Comparison of ENCODE assay signal across 8 mouse cellular contexts in the genomic region with DNA sequence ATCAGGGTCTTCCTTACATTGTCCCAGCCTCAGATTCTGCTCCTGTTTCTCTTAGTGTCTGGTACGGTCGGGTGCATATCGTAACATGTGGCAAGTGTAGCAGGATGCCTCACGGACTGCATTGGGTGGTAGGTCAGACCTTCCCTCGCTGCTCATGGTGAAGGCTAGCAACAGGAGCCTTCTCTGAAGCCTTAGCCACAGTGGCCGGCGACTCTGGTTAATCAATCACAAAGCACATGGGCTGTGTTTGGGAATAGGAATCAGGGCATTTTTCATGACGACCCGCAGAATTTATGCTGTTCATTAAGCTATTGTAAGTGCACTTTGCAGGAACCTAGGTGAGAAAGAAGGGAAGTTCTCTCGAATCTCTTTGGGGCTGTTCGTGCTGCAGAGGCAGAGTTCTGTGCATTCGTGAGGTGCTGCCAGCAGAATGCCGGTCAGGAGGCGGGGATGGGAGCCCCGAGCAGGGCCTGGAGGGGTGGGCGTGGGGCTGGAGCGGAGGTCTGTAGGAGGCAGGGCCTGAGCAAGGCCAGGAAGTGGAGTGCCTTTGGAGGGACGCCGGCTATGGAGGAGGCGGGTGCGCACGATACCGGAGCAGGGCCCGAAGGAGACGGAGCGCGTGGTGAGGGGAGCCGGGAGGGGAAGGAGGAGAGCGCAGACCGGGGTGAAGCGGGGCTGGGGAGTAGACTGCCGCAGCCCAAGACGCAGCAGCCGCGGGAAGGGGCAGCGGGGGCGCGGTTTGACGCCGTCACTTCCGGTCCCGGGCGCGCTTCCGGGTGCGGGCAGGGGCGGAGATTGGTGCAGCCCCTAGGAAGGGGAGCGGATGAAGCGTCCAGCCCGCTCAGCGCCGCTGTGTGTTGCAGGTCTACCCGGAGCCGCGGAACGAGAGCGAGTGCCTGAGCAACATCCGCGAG. TPM values are rescaled to one million over a fixed set of nuclear protein-coding genes. Genes with fewer than 3 reads are reported as not detected.
DNase-seq lines count a peak whose midpoint lies in the region; ATAC-seq and TF ChIP-seq lines count a peak whose summit lies in the region.

No protein-coding gene starts in this region.

- peak overlapping the region; percentile 99 for H3K4me3 ChIP-seq in G1E (ENCODE audit: low read depth, low read length)
- peak overlapping the region; percentile 73 for H3K4me3 ChIP-seq in forebrain, embryonic 15.5 days
- H3K4me3 ChIP-seq in neural tube, embryonic 14.5 days (ENCODE audit: low read depth, low read length) = peak overlapping the region; percentile 86

- DNase-seq in G1E (ENCODE audit: low spot score) = peak; percentile 92
- DNase-seq in cerebellum, adult 11-12 months = peak; percentile 88
- DNase-seq in heart, postnatal 25 days (ENCODE audit: low spot score) = peak; percentile 85
- DNase-seq in layer of hippocampus, adult 18-20 months (ENCODE audit: low spot score in 2 of 2) = peak; percentile 88 to 90
- peak; percentile 91 to 92 for DNase-seq in lung, adult 18-20 months
- DNase-seq in testis, postnatal 10 days (ENCODE audit: low spot score) = peak; percentile 96

- TF ChIP-seq CTCF in G1E (IDR thresholded peaks at IDR 0.05; ENCODE audit: low read depth, low read length) = no peak

- peaks cover 38% of the 10 kb centered on the region for H3K4me1 ChIP-seq in G1E (ENCODE audit: insufficient read depth, low read depth, low read length)
- peaks cover 29% of the 10 kb centered on the region for H3K4me1 ChIP-seq in forebrain, embryonic 15.5 days
- peaks cover 14% of the 10 kb centered on the region for H3K4me1 ChIP-seq in neural tube, embryonic 14.5 days (ENCODE audit: control insufficient read depth, insufficient read depth, low read length)

- whole genome bisulfite sequencing in forebrain, embryonic 15.5 days = 2% methylated on average over 59 of the region's 59 CpGs
- WGBS in neural tube, embryonic 14.5 days = 3% methylated on average over 53 of the region's 59 CpGs

- H3K9me3 ChIP-seq in G1E (replicated peaks) = no peaks in the 10 kb centered on the region
- no peaks in the 10 kb centered on the region for H3K9me3 ChIP-seq in forebrain, embryonic 15.5 days
- no peaks in the 10 kb centered on the region for H3K9me3 ChIP-seq in neural tube, embryonic 14.5 days (ENCODE audit: control insufficient read depth, low read length)

- peak; percentile 77 for ATAC-seq in G1E (ENCODE audit: extremely low read depth, insufficient number of reproducible peaks, low FRiP score, poor library complexity, severe bottlenecking)
- ATAC-seq in forebrain, embryonic 15.5 days (replicated peaks) = peak; percentile 95
- ATAC-seq in neural tube, embryonic 14.5 days (ENCODE audit: low read depth) = peak; percentile 95

- peaks cover 4% of the 10 kb centered on the region for H3K27me3 ChIP-seq in G1E (ENCODE audit: insufficient read depth, low read length)
- H3K27me3 ChIP-seq in forebrain, embryonic 15.5 days = no peaks in the 10 kb centered on the region
- no peaks in the 10 kb centered on the region for H3K27me3 ChIP-seq in neural tube, embryonic 14.5 days (ENCODE audit: control insufficient read depth, insufficient read depth, low read length)

- H3K27ac ChIP-seq in forebrain, embryonic 15.5 days (replicated peaks) = peak overlapping the region; percentile 80
- H3K27ac ChIP-seq in neural tube, embryonic 14.5 days (ENCODE audit: low read depth, low read length) = peak overlapping the region; percentile 78

- H3K9ac ChIP-seq in forebrain, embryonic 15.5 days (replicated peaks) = peak overlapping the region; percentile 79
- peak overlapping the region; percentile 81 for H3K9ac ChIP-seq in neural tube, embryonic 14.5 days (replicated peaks; ENCODE audit: low read depth, low read length)

- intact Hi-C loops in heart, postnatal 25 days (cut with DNase I) = loop anchor here (2.0 to 5.0 kb wide), 3 partner anchors 23 to 184 kb away; no protein-coding TSS in a partner anchor

- H3K4me2 ChIP-seq in forebrain, embryonic 15.5 days (replicated peaks) = peak overlapping the region; percentile 72
- peak overlapping the region; percentile 96 for H3K4me2 ChIP-seq in neural tube, embryonic 14.5 days (ENCODE audit: low read depth, low read length)

- peaks cover 23% of the 10 kb centered on the region for H3K36me3 ChIP-seq in G1E (replicated peaks)
- H3K36me3 ChIP-seq in forebrain, embryonic 15.5 days = no peaks in the 10 kb centered on the region
- H3K36me3 ChIP-seq in neural tube, embryonic 14.5 days (ENCODE audit: control insufficient read depth, insufficient read depth, low read length) = no peaks in the 10 kb centered on the region

RNA-seq across cellular contexts. Expression of a gene that starts 30.3 kb away (rescaled TPM):
- total RNA-seq in G1E (2014; fragmentation: Nextera tagmentation) (27.8 and 39.6 TPM in 2 replicates), G1E (2017) (13.5 and 14.7 TPM in 2 replicates)
- polyA plus RNA-seq in G1E (2012) = 21.5 and 23.8 TPM in 2 replicates
- polyA plus RNA-seq in forebrain, embryonic 15.5 days (2015; fragmentation: Nextera tagmentation; extraction: Ambion mirVana) = 77.1 and 86.4 TPM in 2 replicates
- 100 to 1,000 TPM; 153 to 155 TPM for total RNA-seq in heart, postnatal 25 days (2021)
- total RNA-seq in layer of hippocampus, adult 18-20 months (2021) = 100 to 1,000 TPM; 107 to 109 TPM
- polyA plus RNA-seq in neural tube, embryonic 14.5 days (2014; fragmentation: Nextera tagmentation; extraction: Ambion mirVana) = 79.2 and 82.1 TPM in 2 replicates

RNA-seq across cellular contexts. Expression of a gene that starts 57.0 kb away (rescaled TPM):
- total RNA-seq in G1E (2014; fragmentation: Nextera tagmentation) = not detected in 2 replicates
- 0.22 TPM in 1 of 2 replicates, not detected in the other for total RNA-seq in G1E (2017)
- polyA plus RNA-seq in G1E (2012) = not detected in 2 replicates
- polyA plus RNA-seq in forebrain, embryonic 15.5 days (2015; fragmentation: Nextera tagmentation; extraction: Ambion mirVana) = 0.25 and 0.56 TPM in 2 replicates
- total RNA-seq in heart, postnatal 25 days (2021) = not detected
- not detected for total RNA-seq in layer of hippocampus, adult 18-20 months (2021)
- polyA plus RNA-seq in neural tube, embryonic 14.5 days (2014; fragmentation: Nextera tagmentation; extraction: Ambion mirVana) = not detected in 2 replicates

Comparison
In these comparisons a context has a peak if more than half of its experiments do, and no peak if none do; other contexts are left out.
1. Peak in every context shown above with its lines: DNase-seq, ATAC-seq, H3K4me3 ChIP-seq and H3K27ac ChIP-seq.